Mouse (Mus musculus) lung, embryonic 16.5 days (tissue): ENCODE measurements at regions not wholly inside any gene's neighbourhood (a gene's known extent, or its start where the extent isn't known, plus 50 kb on each side); places are given as distances from the start of the nearest gene placed in this dataset.
A peak's percentile ranks its signal among the peaks of the same experiment; 100 is the strongest.

Source experiments
- ATAC-seq: fragments of 200-750 bp; cut with Nextera tagmentation; 2 replicates; pipeline ENCODE4 v1.8.0; 2017; ENCODE audit warnings: low read depth, mild to moderate bottlenecking, moderate library complexity
- H3K27ac ChIP-seq: fragments of 300-500 bp; sonication (generic); 2 replicates; pipeline ENCODE4 v1.5.1; 2014; ENCODE audit warnings: mild to moderate bottlenecking, control low read depth, low read length
- H3K27me3 ChIP-seq: fragments of 300-500 bp; sonication (generic); 2 replicates; pipeline ENCODE4 v1.6.1; 2014; ENCODE audit warnings: low read depth, low read length, mixed read lengths; ENCODE audit not compliant: control insufficient read depth, insufficient read depth
- H3K36me3 ChIP-seq: fragments of 300-500 bp; sonication (generic); 2 replicates; pipeline ENCODE4 v1.6.1; 2014; ENCODE audit warnings: low read length; ENCODE audit not compliant: control insufficient read depth, insufficient read depth
- H3K4me1 ChIP-seq: fragments of 300-500 bp; sonication (generic); replicated peaks from 2 replicates; pipeline ENCODE4 v1.6.1; 2014; ENCODE audit warnings: low read length, mixed read lengths; ENCODE audit not compliant: control insufficient read depth, insufficient read depth
- H3K4me2 ChIP-seq: fragments of 300-500 bp; sonication (generic); 2 replicates; pipeline ENCODE4 v1.6.1; 2014; ENCODE audit warnings: low read depth, low read length, control low read depth
- H3K4me3 ChIP-seq: fragments of 300-500 bp; sonication (generic); 2 replicates; pipeline ENCODE4 v1.5.1; 2014; ENCODE audit warnings: mild to moderate bottlenecking, low read length, control low read depth
- H3K9ac ChIP-seq: fragments of 300-500 bp; sonication (generic); 2 replicates; pipeline ENCODE4 v1.6.1; 2014; ENCODE audit warnings: low read length, control low read depth
- H3K9me3 ChIP-seq: fragments of 300-500 bp; sonication (generic); 2 replicates; pipeline ENCODE4 v1.6.1; 2016; ENCODE audit warnings: low read length; ENCODE audit not compliant: control insufficient read depth
- WGBS: fragments of 180-500 bp; shearing (Covaris S2); extraction: QIAGEN DNeasy Blood & Tissue Kit; methylation state at CpG from one replicate; pipeline ENCODE4 v1.1.7; 2014; 5-methylcytosine and 5-hydroxymethylcytosine counted together

DNA sequence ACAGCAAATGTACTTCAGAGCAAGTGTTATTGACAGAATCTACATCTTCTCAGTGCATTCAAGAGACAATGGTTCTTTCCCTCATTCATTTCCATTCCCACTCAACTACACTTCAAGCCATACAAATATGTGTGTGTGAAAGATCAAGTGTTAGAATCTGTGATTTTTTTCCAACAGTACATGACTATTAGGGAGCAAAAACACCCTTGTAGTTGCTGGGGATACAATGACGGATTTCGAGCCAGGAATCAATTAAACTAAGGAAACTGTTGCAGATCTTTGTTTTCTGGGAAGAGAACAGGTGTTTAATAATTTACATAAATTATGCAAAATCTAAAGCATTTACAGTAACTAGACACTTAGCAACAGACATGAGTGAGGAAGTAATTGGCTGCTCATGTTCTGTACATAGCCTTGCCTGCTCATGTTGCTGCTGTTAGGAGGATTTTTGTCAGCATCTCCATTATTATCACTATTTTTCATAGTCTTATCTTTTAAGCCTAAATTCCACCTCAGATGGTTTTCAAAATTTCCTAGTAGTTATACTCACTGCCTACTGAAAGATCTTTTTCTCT lies 777.6 kb upstream of the Adgrl2 start:
- Histone ChIP-seq H3K27ac (no peak overlapping the region), H3K36me3 (no peaks in the 10 kb centered on the region), H3K4me2 (no peak overlapping the region), H3K27me3 (no peaks in the 10 kb centered on the region), H3K4me3 (no peak overlapping the region), H3K9me3 (no peaks in the 10 kb centered on the region), H3K4me1 (no peaks in the 10 kb centered on the region), H3K9ac (no peak overlapping the region)
- 79% methylated on average over 2 of the region's 2 CpGs for WGBS
- ATAC-seq: no peak

DNA sequence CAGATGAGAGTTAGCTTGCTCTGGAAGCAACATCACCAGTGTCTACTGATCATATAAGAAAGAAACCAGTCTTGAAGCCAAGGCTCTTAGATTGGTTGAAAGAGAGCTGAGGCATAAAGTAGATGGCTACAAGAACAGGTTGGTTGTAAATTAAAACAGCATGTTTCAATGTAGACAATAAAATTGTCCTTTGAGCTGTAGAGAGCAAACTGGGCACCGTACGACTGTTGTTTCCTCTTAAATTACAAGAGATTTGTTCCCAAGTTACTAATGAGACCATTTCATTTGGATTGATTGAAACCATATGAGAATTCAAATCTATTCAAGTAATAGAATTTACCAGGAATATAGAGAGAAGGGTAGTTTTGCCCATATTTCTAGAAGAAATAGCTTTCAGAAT lies 770.9 kb upstream of the Adgrl2 start:
- Histone ChIP-seq H3K27me3 (no peaks in the 10 kb centered on the region), H3K4me2 (no peak overlapping the region), H3K4me1 (no peaks in the 10 kb centered on the region), H3K9me3 (no peaks in the 10 kb centered on the region), H3K4me3 (no peak overlapping the region), H3K36me3 (no peaks in the 10 kb centered on the region), H3K9ac (no peak overlapping the region), H3K27ac (no peak overlapping the region)
- ATAC-seq: no peak
- 95% methylated on average over 2 of the region's 2 CpGs for WGBS

DNA sequence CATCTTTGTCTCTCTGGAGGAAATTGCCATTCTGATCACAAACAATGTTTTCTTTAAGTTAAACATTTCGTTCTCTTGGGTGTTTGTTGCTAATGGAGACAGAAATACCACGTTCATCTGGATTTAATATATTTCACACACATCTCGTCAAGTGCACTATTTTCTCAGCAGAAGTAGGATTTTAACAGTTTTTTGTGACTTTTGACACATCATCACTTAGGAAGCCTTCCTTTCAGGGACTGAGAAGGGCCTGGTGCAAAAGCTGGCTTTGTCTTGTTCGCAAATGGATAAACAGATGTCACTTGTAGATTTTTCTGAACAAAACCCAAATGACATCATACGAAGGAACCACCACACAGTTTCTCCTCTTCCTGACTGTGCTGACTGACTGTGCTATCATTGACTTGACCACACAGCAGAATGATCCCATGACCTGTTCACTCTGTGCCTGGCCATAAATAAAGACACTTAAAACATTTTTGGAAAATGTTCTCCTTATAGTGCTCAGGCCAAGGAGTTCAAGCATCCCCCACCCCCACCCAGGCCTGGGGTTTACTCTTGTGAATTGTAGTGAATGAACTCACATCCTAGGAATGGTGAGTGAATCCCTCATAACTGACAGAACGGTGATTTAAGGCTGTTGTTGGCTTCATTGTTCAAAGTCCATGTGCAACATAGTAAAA lies 767.7 kb upstream of the Adgrl2 start:
- H3K9ac ChIP-seq: no peak overlapping the region
- no peak for ATAC-seq
- WGBS: 56% methylated on average over 6 of the region's 6 CpGs
- H3K4me2 ChIP-seq: no peak overlapping the region
- no peaks in the 10 kb centered on the region for H3K27me3 ChIP-seq
- no peaks in the 10 kb centered on the region for H3K36me3 ChIP-seq
- no peaks in the 10 kb centered on the region for H3K9me3 ChIP-seq
- no peaks in the 10 kb centered on the region for H3K4me1 ChIP-seq
- H3K4me3 ChIP-seq: no peak overlapping the region
- H3K27ac ChIP-seq: no peak overlapping the region

DNA sequence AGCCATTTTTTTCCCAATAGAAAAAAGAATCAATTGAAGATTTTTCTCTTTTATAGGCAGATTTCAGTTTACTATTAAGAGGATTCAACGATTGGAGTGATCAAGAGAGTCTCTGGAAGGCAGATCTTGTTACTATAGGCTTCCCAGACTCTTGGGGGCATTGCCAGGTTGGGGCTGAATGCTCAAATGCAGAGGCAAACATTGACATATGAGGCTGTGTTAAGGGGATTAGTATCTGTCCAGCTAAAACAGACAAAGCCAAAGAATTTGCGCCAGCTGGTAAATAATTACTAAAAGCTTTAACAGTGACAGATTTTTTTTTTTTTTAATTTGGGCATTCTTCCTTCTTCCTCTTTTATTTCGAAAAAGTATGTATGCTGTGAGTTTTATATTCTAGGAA lies 745.7 kb upstream of the Adgrl2 start:
- no peak overlapping the region for H3K9ac ChIP-seq
- no peak overlapping the region for H3K4me2 ChIP-seq
- H3K27me3 ChIP-seq: no peaks in the 10 kb centered on the region
- 46% methylated on average over 3 of the region's 3 CpGs for WGBS
- H3K36me3 ChIP-seq: no peaks in the 10 kb centered on the region
- H3K4me1 ChIP-seq: no peaks in the 10 kb centered on the region
- no peak overlapping the region for H3K27ac ChIP-seq
- ATAC-seq: no peak
- H3K4me3 ChIP-seq: no peak overlapping the region
- H3K9me3 ChIP-seq: no peaks in the 10 kb centered on the region

DNA sequence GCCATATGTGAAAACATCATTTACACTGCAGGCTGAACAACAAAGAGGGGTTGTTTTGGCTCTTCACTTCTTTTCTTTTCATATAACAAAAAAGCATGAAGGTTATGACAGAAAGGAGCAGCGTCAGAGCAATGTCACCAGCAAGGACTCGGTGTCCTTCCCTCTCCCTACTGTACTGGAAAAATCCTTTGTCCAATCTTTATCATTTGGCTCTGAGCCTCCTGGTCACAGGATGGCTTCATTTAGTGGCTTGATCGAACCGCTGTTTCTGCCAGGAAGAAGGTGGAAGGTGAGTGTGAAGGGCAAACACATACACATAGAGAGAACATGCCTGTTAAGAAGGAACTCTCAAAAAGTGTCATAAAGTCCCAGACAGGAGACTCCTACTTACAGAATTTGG lies 735.9 kb upstream of the Adgrl2 start:
- Histone ChIP-seq H3K36me3 (no peaks in the 10 kb centered on the region), H3K9me3 (no peaks in the 10 kb centered on the region), H3K4me2 (no peak overlapping the region), H3K27ac (no peak overlapping the region), H3K9ac (no peak overlapping the region), H3K27me3 (no peaks in the 10 kb centered on the region), H3K4me1 (peaks cover 2% of the 10 kb centered on the region; the same call in 1 of the 2 replicates), H3K4me3 (no peak overlapping the region)
- ATAC-seq: no peak
- 76% methylated on average over 4 of the region's 4 CpGs for WGBS

DNA sequence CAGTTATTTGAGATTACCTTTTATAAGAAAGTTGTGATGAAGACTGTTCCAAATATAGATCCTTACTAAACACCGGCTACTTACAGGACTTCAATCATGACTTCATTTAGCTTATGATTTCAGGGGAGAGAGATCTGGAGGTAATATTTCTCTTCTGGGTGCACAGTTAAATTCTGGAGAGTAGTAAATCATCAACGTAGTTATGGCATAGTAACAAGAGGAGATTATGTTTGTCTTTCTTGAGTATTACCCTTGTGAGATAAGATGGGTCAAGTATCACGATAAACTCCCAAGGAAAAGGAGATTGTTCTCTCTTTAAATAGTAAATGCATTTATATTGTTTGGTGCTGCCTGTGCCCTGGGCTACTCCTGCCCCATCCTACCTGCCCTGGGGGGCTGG lies 734.5 kb upstream of the Adgrl2 start:
- Histone ChIP-seq H3K9me3 (no peaks in the 10 kb centered on the region), H3K36me3 (no peaks in the 10 kb centered on the region), H3K4me2 (no peak overlapping the region), H3K27ac (no peak overlapping the region), H3K27me3 (no peaks in the 10 kb centered on the region), H3K4me3 (no peak overlapping the region), H3K9ac (no peak overlapping the region), H3K4me1 (peaks cover 4% of the 10 kb centered on the region; the same call in 1 of the 2 replicates)
- 57% methylated on average over 3 of the region's 3 CpGs for WGBS
- no peak for ATAC-seq

DNA sequence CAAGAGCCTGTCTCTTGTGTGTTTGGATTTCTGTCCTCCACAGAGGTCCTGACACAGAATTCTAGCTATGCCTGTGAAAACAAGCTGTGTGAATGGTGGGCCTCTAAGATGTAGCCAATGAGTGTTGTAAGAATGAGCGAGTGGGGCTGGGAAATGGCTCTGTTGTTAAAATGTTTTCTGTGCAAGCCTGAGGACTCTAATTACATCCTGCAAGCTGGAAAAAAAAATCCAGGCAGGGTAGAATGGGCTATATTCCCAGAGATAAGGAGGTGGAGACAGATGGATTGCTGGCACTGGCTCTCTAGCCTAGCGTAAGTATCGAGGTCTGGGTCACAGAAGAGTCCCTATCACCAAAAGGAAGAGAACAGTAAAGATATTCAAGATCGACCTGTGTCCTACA lies 731.5 kb upstream of the Adgrl2 start:
- Histone ChIP-seq H3K36me3 (no peaks in the 10 kb centered on the region), H3K4me3 (no peak overlapping the region), H3K9ac (no peak overlapping the region), H3K27me3 (no peaks in the 10 kb centered on the region), H3K9me3 (no peaks in the 10 kb centered on the region), H3K27ac (no peak overlapping the region), H3K4me2 (no peak overlapping the region), H3K4me1 (peaks cover 4% of the 10 kb centered on the region; the same call in 1 of the 2 replicates)
- 25% methylated on average over 4 of the region's 4 CpGs for WGBS
- ATAC-seq: peak; percentile 76

DNA sequence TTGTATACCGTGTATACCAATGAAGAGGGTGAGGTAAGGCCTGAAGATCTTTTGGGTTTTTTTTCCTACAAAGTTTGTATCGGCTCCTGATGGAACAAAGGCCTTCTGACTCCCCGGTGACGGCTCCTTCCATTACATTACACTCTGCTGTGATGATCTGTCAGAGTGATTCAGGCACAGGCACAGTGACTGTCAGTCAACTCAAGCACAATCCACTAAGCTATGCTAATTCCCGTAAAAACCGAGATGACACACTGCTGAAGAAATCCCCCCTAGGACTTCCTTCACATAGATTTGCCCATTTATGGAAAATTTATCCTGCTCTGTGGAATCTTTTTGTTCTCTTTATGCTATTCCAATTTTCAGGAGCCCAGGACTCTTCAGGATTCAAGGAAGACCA lies 730.0 kb upstream of the Adgrl2 start:
- Histone ChIP-seq H3K36me3 (no peaks in the 10 kb centered on the region), H3K27ac (no peak overlapping the region), H3K4me3 (no peak overlapping the region), H3K9me3 (no peaks in the 10 kb centered on the region), H3K27me3 (no peaks in the 10 kb centered on the region), H3K4me1 (peaks cover 4% of the 10 kb centered on the region; the same call in 1 of the 2 replicates), H3K4me2 (no peak overlapping the region), H3K9ac (no peak overlapping the region)
- no peak for ATAC-seq
- 79% methylated on average over 6 of the region's 6 CpGs for WGBS

DNA sequence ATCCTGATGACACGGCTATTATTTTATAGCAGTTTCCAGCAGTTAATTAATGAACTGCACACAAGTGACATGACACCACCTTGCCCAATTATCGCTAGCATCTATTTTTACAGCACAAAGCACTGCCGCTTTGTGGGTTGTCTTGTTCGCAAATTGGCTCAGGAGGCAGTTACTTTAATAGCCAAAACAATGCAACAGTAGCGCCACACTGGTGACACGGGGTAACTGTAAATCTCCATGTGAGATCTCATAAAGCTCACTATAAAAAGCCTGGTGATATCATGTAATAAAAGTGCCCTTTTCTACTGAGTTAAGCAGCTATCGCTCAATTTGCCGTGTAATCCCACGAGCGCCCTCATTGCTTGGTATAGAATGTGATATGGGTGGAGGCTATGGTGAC lies 715.4 kb upstream of the Adgrl2 start:
- ATAC-seq: no peak
- Histone ChIP-seq H3K9ac (no peak overlapping the region), H3K27me3 (no peaks in the 10 kb centered on the region), H3K36me3 (no peaks in the 10 kb centered on the region), H3K4me2 (no peak overlapping the region), H3K9me3 (no peaks in the 10 kb centered on the region), H3K4me3 (no peak overlapping the region), H3K4me1 (no peaks in the 10 kb centered on the region), H3K27ac (no peak overlapping the region)
- 88% methylated on average over 10 of the region's 10 CpGs for whole genome bisulfite sequencing
